Mouse (Mus musculus): ENCODE measurements around the gene Tbc1d19.

Gene Tbc1d19

DNA sequence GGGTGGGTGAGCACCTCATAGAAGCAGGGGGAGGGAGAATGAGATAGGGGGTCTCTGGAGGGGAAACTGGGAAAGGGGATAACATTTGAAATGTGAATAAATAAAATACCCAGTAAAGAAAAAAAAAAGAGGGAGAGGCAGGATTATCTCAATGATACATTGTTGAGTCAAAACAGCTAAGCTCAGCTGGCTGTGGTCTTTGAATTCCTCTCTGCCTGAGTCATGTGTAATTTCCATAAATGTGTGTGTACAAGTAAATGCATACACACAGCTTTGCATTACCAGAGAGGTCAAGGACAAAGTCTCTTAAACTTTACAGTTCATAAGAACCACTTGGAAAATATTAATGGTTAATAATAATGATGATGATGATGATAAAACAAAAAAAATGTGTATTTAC lies 143.8 kb downstream of the Tbc1d19 start:
- DNase-seq (ENCODE audit: low spot score in 2 of 2), result no peak

Data from frontal cortex, postnatal 10 days (tissue).